In the genomic region with DNA sequence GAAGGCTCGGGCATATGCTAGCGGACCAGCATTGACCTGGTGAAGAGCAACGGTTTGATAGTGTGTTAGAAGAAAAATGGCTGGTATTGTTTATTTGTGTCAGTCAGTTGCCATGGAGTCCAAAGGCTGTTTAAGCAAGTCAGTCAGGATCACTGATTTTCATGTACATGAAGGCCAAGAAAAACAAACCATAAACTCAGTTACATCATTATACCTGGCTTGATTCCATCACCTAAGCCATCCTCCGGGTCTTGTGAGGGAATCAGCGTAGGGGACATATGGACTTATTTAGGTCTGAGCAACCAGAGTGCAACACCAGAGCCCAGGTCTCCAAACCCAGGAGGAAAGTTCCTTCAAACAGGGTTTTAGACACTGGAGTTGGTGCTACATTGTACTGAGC, we compare ENCODE assay signal across 31 mouse cellular contexts. TPM values are rescaled to one million over a fixed set of nuclear protein-coding genes. Genes with fewer than 3 reads are reported as not detected.
DNase-seq lines count a peak whose midpoint lies in the region; ATAC-seq and TF ChIP-seq lines count a peak whose summit lies in the region.
"Had no signal": no experiment of that assay in that cellular context is flagged by ENCODE, and none has a peak within 500 bp of the region (broad histone marks: within the 10 kb centered on the region; RNA-seq: fewer than 3 reads in every experiment).

No protein-coding gene starts in this region.

- H3K36me3 ChIP-seq in heart, postnatal 0 days (replicated peaks; ENCODE audit: control insufficient read depth, insufficient read depth, low read length): 0 out of 2 replicates have a peak, but pooled peaks cover 3% of the 10 kb centered on the region
- H3K36me3 ChIP-seq in lung, postnatal 0 days (ENCODE audit: insufficient read depth, low read length): peaks cover 8% of the 10 kb centered on the region
- peaks cover 11% of the 10 kb centered on the region; the same call in 1 of the 2 replicates for H3K36me3 ChIP-seq in limb, embryonic 15.5 days

- no peak overlapping the region for H3K4me2 ChIP-seq in heart, postnatal 0 days (ENCODE audit: low read depth, low read length)
- no peak overlapping the region for H3K4me2 ChIP-seq in lung, postnatal 0 days (replicated peaks; ENCODE audit: low read depth, low read length)
- no peak overlapping the region for H3K4me2 ChIP-seq in limb, embryonic 15.5 days
- H3K4me2 ChIP-seq: embryonic facial prominence, embryonic 12.5 days; forebrain, embryonic 13.5 days; heart, embryonic 11.5 days; hindbrain, embryonic 13.5 days; liver, embryonic 13.5 days; midbrain, embryonic 13.5 days had no signal

- no peak for TF ChIP-seq EP300 in heart, postnatal 0 days (IDR thresholded peaks at IDR 0.05; ENCODE audit: low read depth)
- no peak for TF ChIP-seq EP300 in lung, postnatal 0 days (IDR thresholded peaks at IDR 0.05)

- no peak overlapping the region for H3K9ac ChIP-seq in heart, postnatal 0 days (replicated peaks; ENCODE audit: low read depth, low read length)
- no peak overlapping the region for H3K9ac ChIP-seq in lung, postnatal 0 days (replicated peaks; ENCODE audit: low read depth)
- no peak overlapping the region for H3K9ac ChIP-seq in limb, embryonic 15.5 days
- H3K9ac ChIP-seq: embryonic facial prominence, embryonic 12.5 days; forebrain, embryonic 13.5 days; hindbrain, embryonic 13.5 days; liver, embryonic 13.5 days; midbrain, embryonic 13.5 days had no signal

- ATAC-seq in heart, postnatal 0 days (ENCODE audit: insufficient read depth, low read depth): no peak
- ATAC-seq in lung, postnatal 0 days: 0 out of 2 replicates have a peak, but pooled peaks have one; percentile 4
- ATAC-seq in limb, embryonic 15.5 days (ENCODE audit: insufficient number of reproducible peaks, low FRiP score, low TSS enrichment, low read depth): 0 out of 2 replicates have a peak, but pooled peaks have one; percentile 52
- ATAC-seq: activated CD4-positive, CD25-positive, alpha-beta regulatory T cell, adult 4 months; forebrain, embryonic 13.5 days; inflammation-experienced regulatory T-cells, adult 6 months; midbrain, embryonic 13.5 days had no signal

- no peak for TF ChIP-seq CTCF in heart, postnatal 0 days (IDR thresholded peaks at IDR 0.05; ENCODE audit: low read depth)
- TF ChIP-seq CTCF in lung, postnatal 0 days (IDR thresholded peaks at IDR 0.05): no peak

- no peak overlapping the region for H3K4me3 ChIP-seq in heart, postnatal 0 days (ENCODE audit: low read depth, low read length)
- no peak overlapping the region for H3K4me3 ChIP-seq in lung, postnatal 0 days (ENCODE audit: low read depth, low read length)
- no peak overlapping the region for H3K4me3 ChIP-seq in limb, embryonic 15.5 days
- H3K4me3 ChIP-seq: embryonic facial prominence, embryonic 12.5 days; erythroblast, embryonic 14.5 days; forebrain, embryonic 13.5 days; hindbrain, embryonic 13.5 days; liver, embryonic 13.5 days; megakaryocyte, embryonic 14.5 days; midbrain, embryonic 13.5 days had no signal

- no peaks in the 10 kb centered on the region for H3K4me1 ChIP-seq in heart, postnatal 0 days (ENCODE audit: control insufficient read depth, insufficient read depth)
- H3K4me1 ChIP-seq in lung, postnatal 0 days (ENCODE audit: insufficient read depth, low read depth, low read length): no peaks in the 10 kb centered on the region
- H3K4me1 ChIP-seq in limb, embryonic 15.5 days: peaks cover 7% of the 10 kb centered on the region; the same call in 1 of the 2 replicates
- H3K4me1 ChIP-seq: embryonic facial prominence, embryonic 12.5 days; forebrain, embryonic 13.5 days; hindbrain, embryonic 13.5 days; liver, embryonic 13.5 days; megakaryocyte, embryonic 14.5 days; midbrain, embryonic 13.5 days had no signal

- intact Hi-C loops in heart, postnatal 25 days (cut with DNase I): no loop called here
- intact Hi-C loops in heart, postnatal 36 days (cut with DNase I): no loop called here

- WGBS in heart, postnatal 0 days: 69% methylated on average over 5 of the region's 5 CpGs
- 79% methylated on average over 5 of the region's 5 CpGs for WGBS in lung, postnatal 0 days
- 66% methylated on average over 5 of the region's 5 CpGs for WGBS in limb, embryonic 15.5 days

- H3K27me3 ChIP-seq in heart, postnatal 0 days (ENCODE audit: control insufficient read depth, insufficient read depth, low read length): no peaks in the 10 kb centered on the region
- no peaks in the 10 kb centered on the region for H3K27me3 ChIP-seq in lung, postnatal 0 days (replicated peaks; ENCODE audit: insufficient read depth, low read length)
- 0 out of 2 replicates have a peak, but pooled peaks cover 3% of the 10 kb centered on the region for H3K27me3 ChIP-seq in limb, embryonic 15.5 days
- H3K27me3 ChIP-seq: CH12.LX; forebrain, embryonic 13.5 days; hindbrain, embryonic 13.5 days; liver, embryonic 13.5 days; megakaryocyte, embryonic 14.5 days; midbrain, embryonic 13.5 days had no signal

- H3K27ac ChIP-seq in heart, postnatal 0 days (ENCODE audit: low read depth): no peak overlapping the region
- H3K27ac ChIP-seq in lung, postnatal 0 days (ENCODE audit: low read length): no peak overlapping the region
- H3K27ac ChIP-seq in limb, embryonic 15.5 days: peak overlapping the region; percentile 23; the same call in 1 of the 2 replicates
- H3K27ac ChIP-seq: embryonic facial prominence, embryonic 12.5 days; forebrain, embryonic 13.5 days; hindbrain, embryonic 13.5 days; liver, embryonic 13.5 days; midbrain, embryonic 13.5 days; stomach, postnatal 0 days had no signal

- H3K9me3 ChIP-seq in heart, postnatal 0 days (replicated peaks; ENCODE audit: control insufficient read depth, low read length): no peaks in the 10 kb centered on the region
- H3K9me3 ChIP-seq in lung, postnatal 0 days (ENCODE audit: low read length): no peaks in the 10 kb centered on the region
- H3K9me3 ChIP-seq in limb, embryonic 15.5 days: no peaks in the 10 kb centered on the region
- H3K9me3 ChIP-seq: embryonic facial prominence, embryonic 12.5 days; forebrain, embryonic 13.5 days; G1E; hindbrain, embryonic 13.5 days; liver, embryonic 13.5 days; megakaryocyte, embryonic 14.5 days; midbrain, embryonic 13.5 days had no signal

- DNase-seq in heart, postnatal 0 days (ENCODE audit: low spot score): peak; percentile 6
- DNase-seq in heart, postnatal 25 days (ENCODE audit: low spot score): no peak
- peak; percentile 12 for DNase-seq in kidney, postnatal 14 days
- no peak for DNase-seq in kidney, postnatal 25 days
- DNase-seq in lung, postnatal 0 days (ENCODE audit: low spot score): peak; percentile 39
- DNase-seq in lung, postnatal 4 days: no peak
- no peak for DNase-seq in heart, postnatal 36 days
- DNase-seq: adrenal gland, postnatal 10 days; B cell, adult 2 months; cerebellum, adult 18-20 months; cerebellum, postnatal 14 days; gastrocnemius, postnatal 10 days; heart, adult 11 months; heart, postnatal 10 days; kidney, postnatal 10 days; liver, embryonic 13.5 days; thymus, adult 2 months had no signal

RNA-seq across cellular contexts. Expression of gene Slc15a1, which starts 41.6 kb away (rescaled TPM):
- total RNA-seq in heart, postnatal 0 days (2014; rRNA removed; ENCODE audit: low replicate concordance): not detected in 2 replicates
- polyA plus RNA-seq in heart, postnatal 0 days (2015; fragmentation: Nextera tagmentation; extraction: Ambion mirVana): 0.04 TPM in 1 of 2 replicates, not detected in the other
- not detected for total RNA-seq in heart, postnatal 25 days (2021)
- 0.98 and 1.5 TPM in 2 replicates for polyA plus RNA-seq in lung, postnatal 0 days (2015; fragmentation: Nextera tagmentation; extraction: Ambion mirVana)
- 4.4 and 5.3 TPM in 2 replicates for polyA plus RNA-seq in limb, embryonic 15.5 days (2015; fragmentation: Nextera tagmentation; extraction: Ambion mirVana)
- not detected for total RNA-seq in heart, postnatal 36 days (2021)
- total RNA-seq: gastrocnemius, postnatal 10 days; heart, postnatal 10 days; monocyte, adult 5-6 weeks had no signal
- polyA plus RNA-seq: forebrain, embryonic 13.5 days; G1E; heart, embryonic 11.5 days; hindbrain, embryonic 13.5 days; liver, embryonic 13.5 days had no signal

Comparison
In these comparisons a context has a peak if more than half of its experiments do, and no peak if none do; other contexts are left out.
1. DNase-seq: peak in heart, postnatal 0 days (single experiment), kidney, postnatal 14 days (single experiment) and lung, postnatal 0 days (single experiment); none in heart, postnatal 25 days (single experiment), kidney, postnatal 25 days (0 of 2), lung, postnatal 4 days (0 of 2) and heart, postnatal 36 days (0 of 2).